Mouse (Mus musculus) bone marrow macrophage, adult 2 months (primary cell): ENCODE results near the gene Mcoln3. TPM values are rescaled to one million over a fixed set of nuclear protein-coding genes. Genes with fewer than 3 reads are reported as not detected.

Experiments used
- H3K27ac ChIP-seq: 2 replicates; pipeline ENCODE4 v1.5.1; 2012; ENCODE audit warnings: low read depth, low read length; ENCODE audit not compliant: insufficient read depth
- H3K4me1 ChIP-seq: 2 replicates; pipeline ENCODE4 v1.6.1; 2012; ENCODE audit warnings: low read length; ENCODE audit not compliant: control insufficient read depth, insufficient read depth
- H3K4me3 ChIP-seq: 2 replicates; pipeline ENCODE4 v1.5.1; 2012; ENCODE audit warnings: mild to moderate bottlenecking, low read length, moderate library complexity; ENCODE audit not compliant: insufficient read depth
- CTCF ChIP-seq: IDR thresholded peaks from 2 replicates; pipeline ENCODE4 v1.5.1; 2012; ENCODE audit warnings: low read depth, mild to moderate bottlenecking, low read length, moderate library complexity
- POLR2A ChIP-seq: IDR thresholded peaks from 2 replicates; pipeline ENCODE4 v1.6.1; 2012; ENCODE audit warnings: mild to moderate bottlenecking, low read depth, low read length, borderline replicate concordance
- polyA plus RNA-seq: library from polyadenylated mRNA; stranded (reverse); fragments of >200 nt; gene quantifications from 2 replicates; pipeline ENCODE4 v1.2.4, GENCODE M21; 2012; ENCODE audit not compliant: missing spikeins, insufficient read depth, insufficient read length

The Mcoln3 gene
- polyA plus RNA-seq, 1 experiment, result 4.7 TPM

- peak overlapping the region; percentile 88 for H3K27ac ChIP-seq
- TF ChIP-seq POLR2A (no peak), CTCF (no peak)
- H3K4me1 ChIP-seq, result peaks cover 49% of the 10 kb centered on the region
- peak overlapping the region; percentile 94 for H3K4me3 ChIP-seq
Measured at GRCm38 (mm10) chr3:146150560-146150959, 33.3 kb downstream of the Mcoln3 start.

- Histone ChIP-seq H3K4me3 (peak overlapping the region; percentile 94), H3K4me1 (peaks cover 46% of the 10 kb centered on the region)
- TF ChIP-seq POLR2A (no peak), CTCF (no peak)
Measured at GRCm38 (mm10) chr3:146151328-146151727, 34.1 kb downstream of the Mcoln3 start.

GRCm38 (mm10) chr3:146151755-146152154, 34.5 kb downstream of the Mcoln3 start:
- H3K27ac ChIP-seq, result no peak overlapping the region
- H3K4me3 ChIP-seq, result peak overlapping the region; percentile 29
- TF ChIP-seq CTCF, result no peak
- TF ChIP-seq POLR2A, result no peak
- peaks cover 48% of the 10 kb centered on the region for H3K4me1 ChIP-seq

More at GRCm38 (mm10) chr3:146151328-146151727, 34.1 kb downstream of the Mcoln3 start:
- H3K27ac ChIP-seq, result no peak overlapping the region

GRCm38 (mm10) chr3:146152348-146152747, 35.1 kb downstream of the Mcoln3 start:
- TF ChIP-seq POLR2A, result no peak
- no peak for TF ChIP-seq CTCF
- Histone ChIP-seq H3K27ac (peak overlapping the region; percentile 19; the same call in 1 of the 2 replicates), H3K4me1 (peaks cover 52% of the 10 kb centered on the region), H3K4me3 (peak overlapping the region; percentile 29; the same call in 1 of the 2 replicates)

GRCm38 (mm10) chr3:146152913-146153312, 35.7 kb downstream of the Mcoln3 start:
- peak overlapping the region; percentile 89 for H3K27ac ChIP-seq
- peaks cover 55% of the 10 kb centered on the region for H3K4me1 ChIP-seq
- TF ChIP-seq POLR2A (no peak), CTCF (no peak)
- H3K4me3 ChIP-seq, result no peak overlapping the region

- H3K27ac ChIP-seq, result peak overlapping the region; percentile 89
- H3K4me3 ChIP-seq, result peak overlapping the region; percentile 40
- TF ChIP-seq CTCF (no peak), POLR2A (no peak; the same call in 1 of the 2 replicates)
- H3K4me1 ChIP-seq, result peaks cover 58% of the 10 kb centered on the region
Measured at GRCm38 (mm10) chr3:146153862-146154611, 36.8 kb downstream of the Mcoln3 start.

- no peak for TF ChIP-seq POLR2A
- TF ChIP-seq CTCF, result no peak
- peak overlapping the region; percentile 97 for H3K27ac ChIP-seq
- H3K4me1 ChIP-seq, result peaks cover 62% of the 10 kb centered on the region
- H3K4me3 ChIP-seq, result peak overlapping the region; percentile 52
Measured at GRCm38 (mm10) chr3:146155628-146156576, 38.7 kb downstream of the Mcoln3 start.

- TF ChIP-seq CTCF (no peak), POLR2A (no peak)
- Histone ChIP-seq H3K27ac (peak overlapping the region; percentile 97), H3K4me3 (peak overlapping the region; percentile 52), H3K4me1 (peaks cover 61% of the 10 kb centered on the region)
Measured at GRCm38 (mm10) chr3:146156811-146157210, 39.6 kb downstream of the Mcoln3 start.

- Histone ChIP-seq H3K27ac (peak overlapping the region; percentile 56), H3K4me3 (no peak overlapping the region), H3K4me1 (peaks cover 54% of the 10 kb centered on the region)
- TF ChIP-seq POLR2A, result no peak
- no peak for TF ChIP-seq CTCF
Measured at GRCm38 (mm10) chr3:146158039-146158438, 40.8 kb downstream of the Mcoln3 start.
